Mouse (Mus musculus): ENCODE data around the gene Rfk. TPM values are rescaled to one million over a fixed set of nuclear protein-coding genes. Genes with fewer than 3 reads are reported as not detected.
A peak's percentile ranks its signal among the peaks of the same experiment; 100 is the strongest.

Gene Rfk
- polyA plus RNA-seq, 1 experiment from 2014 or later, result 88.3 TPM

DNA sequence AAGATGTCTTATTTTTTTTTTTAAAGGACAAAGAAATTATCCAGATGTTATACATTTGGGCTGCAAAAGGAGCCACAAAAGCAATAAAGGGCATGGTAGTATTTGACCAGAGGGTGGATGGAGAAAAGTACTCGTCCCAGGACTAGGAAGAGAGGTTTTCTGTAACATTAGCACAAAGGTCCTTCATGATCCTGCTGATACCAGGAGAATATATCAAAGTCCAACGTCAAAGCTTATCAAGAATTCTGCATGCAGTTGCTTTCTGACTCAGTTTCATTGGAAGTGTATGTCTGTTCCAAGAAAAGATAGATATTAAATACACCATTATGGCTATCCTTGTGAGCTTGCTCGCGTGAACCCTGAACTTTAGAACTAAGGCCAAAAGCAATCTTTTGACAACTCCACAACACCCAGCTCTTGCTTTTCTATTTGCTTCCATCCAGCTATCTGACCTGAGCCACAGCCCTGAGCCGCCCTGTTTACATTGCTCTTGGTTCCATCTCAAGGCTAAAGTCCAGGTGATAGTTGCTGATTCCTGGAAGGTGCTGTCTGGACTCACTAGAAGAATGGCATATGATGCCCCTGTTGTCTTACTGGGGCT, 16.7 kb downstream of the Rfk start:
- Histone ChIP-seq H3K27me3 (replicated peaks; ENCODE audit: control insufficient read depth, insufficient read depth, low read length) (no peaks in the 10 kb centered on the region), H3K36me3 (ENCODE audit: control insufficient read depth, insufficient read depth, low read length) (no peaks in the 10 kb centered on the region), H3K4me2 (no peak overlapping the region), H3K4me1 (replicated peaks; ENCODE audit: control insufficient read depth, insufficient read depth, low read length) (no peaks in the 10 kb centered on the region), H3K9ac (ENCODE audit: low read depth, low read length) (no peak overlapping the region), H3K27ac (ENCODE audit: low read depth, low read length) (no peak overlapping the region), H3K4me3 (ENCODE audit: low read depth, low read length) (no peak overlapping the region), H3K9me3 (ENCODE audit: control insufficient read depth, low read length) (no peaks in the 10 kb centered on the region)
- 54% methylated on average over 5 of the region's 5 CpGs for WGBS
- no peak for DNase-seq (ENCODE audit: low spot score)
- peak; percentile 67 for ATAC-seq (replicated peaks; ENCODE audit: low FRiP score)

DNA sequence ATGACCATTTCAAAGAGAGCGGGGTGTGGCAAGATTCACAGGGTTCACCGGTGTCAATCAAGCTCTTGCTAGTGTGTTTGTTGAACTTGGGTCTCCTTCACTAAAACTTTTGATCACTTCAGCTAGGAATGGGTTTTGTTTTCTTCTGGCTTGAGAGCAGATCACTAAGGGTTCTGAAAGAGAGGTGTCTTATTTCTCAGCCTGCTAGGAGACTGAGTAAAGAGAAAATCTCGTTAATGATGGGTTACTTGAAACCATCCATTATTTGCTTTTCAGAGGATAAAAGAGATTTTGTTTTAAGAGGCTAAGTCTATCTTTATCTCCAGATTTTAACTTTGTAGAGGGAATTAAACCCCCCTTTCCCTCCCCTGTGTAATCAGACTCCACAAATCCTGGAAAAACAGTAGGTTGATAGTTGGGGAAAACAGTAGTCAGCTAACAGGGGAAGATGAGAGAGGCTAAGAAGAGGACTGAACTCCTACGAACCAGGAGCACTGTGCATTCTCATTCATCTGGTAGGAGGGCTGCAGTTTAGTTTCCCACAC, 19.1 kb downstream of the Rfk start:
- Histone ChIP-seq H3K4me2 (no peak overlapping the region), H3K4me3 (ENCODE audit: low read depth, low read length) (no peak overlapping the region), H3K9ac (ENCODE audit: low read depth, low read length) (no peak overlapping the region), H3K27me3 (replicated peaks; ENCODE audit: control insufficient read depth, insufficient read depth, low read length) (no peaks in the 10 kb centered on the region), H3K9me3 (ENCODE audit: control insufficient read depth, low read length) (no peaks in the 10 kb centered on the region), H3K27ac (ENCODE audit: low read depth, low read length) (no peak overlapping the region), H3K36me3 (ENCODE audit: control insufficient read depth, insufficient read depth, low read length) (no peaks in the 10 kb centered on the region), H3K4me1 (replicated peaks; ENCODE audit: control insufficient read depth, insufficient read depth, low read length) (no peaks in the 10 kb centered on the region)
- WGBS, result 67% methylated on average over 4 of the region's 4 CpGs
- no peak for ATAC-seq (replicated peaks; ENCODE audit: low FRiP score)
- no peak for DNase-seq (ENCODE audit: low spot score)

DNA sequence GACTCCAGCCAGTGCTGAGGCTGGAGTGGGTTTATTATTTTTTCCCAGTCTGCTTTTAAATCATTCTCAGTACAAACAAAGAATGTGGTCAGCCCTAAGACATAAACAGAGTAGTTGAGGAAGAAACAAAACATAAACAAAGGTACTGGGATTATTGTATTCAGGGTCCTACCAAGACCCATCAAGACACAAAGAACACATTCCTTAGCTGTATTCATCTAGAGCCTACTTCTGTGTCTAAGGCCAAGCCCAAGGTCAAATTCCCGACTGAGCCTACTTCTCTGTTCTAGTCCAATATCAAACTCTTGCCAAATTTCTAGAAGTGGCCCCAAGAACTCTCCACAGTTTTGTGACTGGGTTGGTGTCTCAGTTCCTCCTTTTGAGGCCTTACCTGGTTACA, 24.0 kb downstream of the Rfk start:
- H3K36me3 ChIP-seq (ENCODE audit: control insufficient read depth, insufficient read depth, low read length), result no peaks in the 10 kb centered on the region
- H3K9me3 ChIP-seq (ENCODE audit: control insufficient read depth, low read length), result no peaks in the 10 kb centered on the region
- no peaks in the 10 kb centered on the region for H3K27me3 ChIP-seq (replicated peaks; ENCODE audit: control insufficient read depth, insufficient read depth, low read length)

DNA sequence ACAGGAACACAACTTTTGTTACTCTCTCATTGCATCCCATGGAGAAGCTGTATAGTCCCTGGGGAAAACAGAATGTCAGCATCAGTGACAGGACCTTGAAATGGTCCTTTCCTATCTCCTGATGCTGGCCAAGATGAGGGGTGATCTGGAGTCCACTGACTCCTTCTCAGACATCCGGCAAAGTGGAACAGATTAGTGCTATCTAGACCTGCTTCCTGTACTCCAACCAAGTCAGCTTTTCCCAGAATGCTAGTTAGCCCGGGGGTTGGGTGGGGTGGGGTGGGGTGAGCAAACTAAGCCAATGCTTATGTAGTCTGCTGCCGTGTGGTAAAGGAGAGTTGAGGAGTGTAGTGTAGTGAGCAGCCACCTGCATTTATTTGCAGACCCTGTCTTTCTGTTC, 29.5 kb downstream of the Rfk start:
- no peaks in the 10 kb centered on the region for H3K27me3 ChIP-seq (replicated peaks; ENCODE audit: control insufficient read depth, insufficient read depth, low read length)
- no peak for ATAC-seq (replicated peaks; ENCODE audit: low FRiP score)
- no peak overlapping the region for H3K9ac ChIP-seq (ENCODE audit: low read depth, low read length)
- no peak for DNase-seq (ENCODE audit: low spot score)
- H3K27ac ChIP-seq (ENCODE audit: low read depth, low read length), result no peak overlapping the region
- no peaks in the 10 kb centered on the region for H3K36me3 ChIP-seq (ENCODE audit: control insufficient read depth, insufficient read depth, low read length)
- no peak overlapping the region for H3K4me2 ChIP-seq
- H3K9me3 ChIP-seq (ENCODE audit: control insufficient read depth, low read length), result no peaks in the 10 kb centered on the region
- H3K4me3 ChIP-seq (ENCODE audit: low read depth, low read length), result no peak overlapping the region
- H3K4me1 ChIP-seq (replicated peaks; ENCODE audit: control insufficient read depth, insufficient read depth, low read length), result no peaks in the 10 kb centered on the region
- 37% methylated on average over 3 of the region's 3 CpGs for WGBS

More for the DNA sequence above, 24.0 kb downstream of the Rfk start:
- Histone ChIP-seq H3K4me1 (replicated peaks; ENCODE audit: control insufficient read depth, insufficient read depth, low read length) (no peaks in the 10 kb centered on the region), H3K9ac (ENCODE audit: low read depth, low read length) (no peak overlapping the region), H3K4me2 (no peak overlapping the region), H3K4me3 (ENCODE audit: low read depth, low read length) (no peak overlapping the region), H3K27ac (ENCODE audit: low read depth, low read length) (no peak overlapping the region)
- 70% methylated on average over 1 of the region's 1 CpGs for WGBS
- DNase-seq (ENCODE audit: low spot score), result no peak
- ATAC-seq (replicated peaks; ENCODE audit: low FRiP score), result no peak

DNA sequence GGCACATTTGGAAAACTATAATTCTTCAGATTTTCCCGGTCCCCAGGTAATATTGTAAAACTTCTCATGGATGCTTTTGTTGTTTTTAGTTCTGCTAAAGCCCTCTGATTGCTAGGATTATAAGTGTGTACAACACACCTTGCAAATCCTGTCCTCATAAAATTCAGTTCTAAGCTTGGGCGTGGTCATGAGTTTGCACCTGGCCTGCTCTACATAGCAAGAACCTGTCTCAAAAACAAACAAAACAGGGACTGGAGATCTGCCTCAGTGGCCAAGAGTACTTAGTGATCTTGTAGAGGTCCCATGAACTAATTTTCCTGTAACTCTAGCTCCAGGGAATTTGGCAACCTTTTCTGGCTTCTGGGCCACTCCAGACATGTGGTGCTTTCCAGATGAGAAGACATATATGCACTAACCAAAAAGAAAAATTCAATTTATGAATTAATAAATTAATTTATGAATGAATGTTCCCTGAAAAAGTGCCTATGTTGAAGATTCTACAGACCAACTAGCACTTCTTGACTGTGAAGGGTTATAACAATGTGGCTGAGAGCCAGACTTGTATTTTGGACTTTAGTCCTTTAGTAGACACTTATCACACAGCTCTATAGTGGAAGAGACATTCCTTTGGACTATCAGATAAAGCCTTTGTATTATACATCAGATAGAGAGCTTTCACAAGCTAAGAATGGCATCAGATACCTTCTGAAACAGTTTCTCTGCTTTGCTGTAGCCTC, 34.1 kb downstream of the Rfk start:
- ATAC-seq (replicated peaks; ENCODE audit: low FRiP score) (no peak), DNase-seq (ENCODE audit: low spot score) (no peak)
- WGBS, result 84% methylated on average over 2 of the region's 2 CpGs
- H3K9me3 ChIP-seq (ENCODE audit: control insufficient read depth, low read length), result no peaks in the 10 kb centered on the region
- no peaks in the 10 kb centered on the region for H3K27me3 ChIP-seq (replicated peaks; ENCODE audit: control insufficient read depth, insufficient read depth, low read length)
- no peak overlapping the region for H3K27ac ChIP-seq (ENCODE audit: low read depth, low read length)
- no peaks in the 10 kb centered on the region for H3K4me1 ChIP-seq (replicated peaks; ENCODE audit: control insufficient read depth, insufficient read depth, low read length)
- H3K36me3 ChIP-seq (ENCODE audit: control insufficient read depth, insufficient read depth, low read length), result no peaks in the 10 kb centered on the region
- no peak overlapping the region for H3K4me3 ChIP-seq (ENCODE audit: low read depth, low read length)
- H3K9ac ChIP-seq (ENCODE audit: low read depth, low read length), result no peak overlapping the region
- no peak overlapping the region for H3K4me2 ChIP-seq

DNA sequence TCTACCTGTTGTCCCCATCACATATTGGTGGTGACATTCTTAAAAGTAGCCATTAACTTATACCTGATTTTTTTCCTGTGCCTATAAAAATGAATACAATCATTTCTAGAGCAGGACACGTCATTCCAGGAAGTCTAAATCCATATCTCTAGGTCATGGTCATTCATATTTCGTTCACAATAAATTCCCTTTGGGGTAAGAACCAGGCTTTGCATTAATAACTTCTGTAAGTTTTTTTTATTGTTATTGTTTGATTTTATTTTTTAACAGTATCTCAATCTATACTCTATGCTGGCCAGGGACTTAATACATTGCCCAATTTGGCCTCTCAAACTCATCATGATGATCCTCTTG, 34.7 kb downstream of the Rfk start:
- Histone ChIP-seq H3K4me2 (no peak overlapping the region), H3K9me3 (ENCODE audit: control insufficient read depth, low read length) (no peaks in the 10 kb centered on the region), H3K4me3 (ENCODE audit: low read depth, low read length) (no peak overlapping the region), H3K27me3 (replicated peaks; ENCODE audit: control insufficient read depth, insufficient read depth, low read length) (no peaks in the 10 kb centered on the region), H3K4me1 (replicated peaks; ENCODE audit: control insufficient read depth, insufficient read depth, low read length) (no peaks in the 10 kb centered on the region), H3K27ac (ENCODE audit: low read depth, low read length) (no peak overlapping the region), H3K36me3 (ENCODE audit: control insufficient read depth, insufficient read depth, low read length) (no peaks in the 10 kb centered on the region), H3K9ac (ENCODE audit: low read depth, low read length) (no peak overlapping the region)
- ATAC-seq (replicated peaks; ENCODE audit: low FRiP score), result no peak
- no peak for DNase-seq (ENCODE audit: low spot score)
- WGBS, result 71% methylated on average over 2 of the region's 2 CpGs

DNA sequence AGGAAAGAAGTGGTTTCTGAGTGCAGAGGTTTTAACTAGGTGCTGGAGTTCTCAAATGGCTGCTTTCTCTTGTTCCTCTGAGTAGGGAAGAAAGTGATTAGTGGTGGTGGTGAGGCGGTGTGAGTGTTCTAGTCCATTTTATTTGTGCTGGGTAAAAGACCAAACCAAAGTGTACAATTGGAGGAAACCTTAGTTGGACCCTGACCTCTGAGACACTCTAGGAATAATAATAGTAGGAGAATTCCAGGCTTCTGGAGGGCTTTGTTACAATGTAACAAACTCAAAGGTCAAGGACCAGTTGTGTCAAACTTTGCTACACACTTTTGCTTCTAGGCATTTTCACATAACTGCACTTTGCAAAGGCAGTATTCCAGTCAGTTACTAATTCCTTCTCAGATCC, 42.8 kb downstream of the Rfk start:
- H3K27me3 ChIP-seq (replicated peaks; ENCODE audit: control insufficient read depth, insufficient read depth, low read length), result no peaks in the 10 kb centered on the region
- WGBS, result 79% methylated on average over 1 of the region's 1 CpGs
- no peak for DNase-seq (ENCODE audit: low spot score)
- no peak overlapping the region for H3K4me3 ChIP-seq (ENCODE audit: low read depth, low read length)
- H3K9ac ChIP-seq (ENCODE audit: low read depth, low read length), result no peak overlapping the region
- H3K4me2 ChIP-seq, result no peak overlapping the region
- no peaks in the 10 kb centered on the region for H3K4me1 ChIP-seq (replicated peaks; ENCODE audit: control insufficient read depth, insufficient read depth, low read length)
- H3K27ac ChIP-seq (ENCODE audit: low read depth, low read length), result no peak overlapping the region
- no peak for ATAC-seq (replicated peaks; ENCODE audit: low FRiP score)
- H3K9me3 ChIP-seq (ENCODE audit: control insufficient read depth, low read length), result no peaks in the 10 kb centered on the region
- no peaks in the 10 kb centered on the region for H3K36me3 ChIP-seq (ENCODE audit: control insufficient read depth, insufficient read depth, low read length)

DNA sequence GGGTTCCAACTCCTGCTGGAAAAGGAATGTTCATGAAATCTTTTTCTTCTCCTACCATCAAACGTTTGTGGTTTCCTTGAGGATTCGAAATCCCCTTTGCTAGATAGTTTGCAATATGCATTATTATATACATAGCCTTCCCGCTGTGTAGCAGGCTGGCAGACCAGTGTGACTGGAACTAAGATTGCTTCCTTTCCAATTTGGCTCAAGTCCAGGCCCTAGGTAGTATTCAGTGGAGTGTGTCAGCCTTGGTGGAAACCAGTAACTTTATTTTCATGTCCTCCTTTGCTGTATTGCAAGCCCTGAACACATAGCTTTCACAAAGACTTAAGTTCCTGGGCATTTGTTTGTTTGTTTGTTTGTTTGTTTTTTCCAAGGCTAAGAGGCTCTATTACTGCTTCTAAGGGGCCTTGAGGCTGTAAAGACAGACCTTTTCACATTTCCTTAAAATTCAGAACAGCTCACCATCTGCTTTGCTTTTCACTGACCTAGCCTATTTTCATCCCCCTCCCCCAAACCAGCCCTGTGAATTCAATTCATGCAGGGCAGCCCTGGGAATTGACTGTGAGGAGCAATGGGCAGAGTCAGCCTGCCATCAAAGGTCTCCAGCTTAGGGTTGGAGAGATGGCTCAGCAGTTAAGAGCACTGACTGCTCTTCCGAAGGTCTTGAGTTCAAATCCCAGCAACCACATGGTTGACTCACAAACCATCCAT, 45.8 kb downstream of the Rfk start:
- 78% methylated on average over 4 of the region's 4 CpGs for WGBS
- no peak overlapping the region for H3K4me2 ChIP-seq
- no peaks in the 10 kb centered on the region for H3K9me3 ChIP-seq (ENCODE audit: control insufficient read depth, low read length)
- ATAC-seq (replicated peaks; ENCODE audit: low FRiP score), result no peak
- H3K27ac ChIP-seq (ENCODE audit: low read depth, low read length), result no peak overlapping the region
- H3K27me3 ChIP-seq (replicated peaks; ENCODE audit: control insufficient read depth, insufficient read depth, low read length), result no peaks in the 10 kb centered on the region
- no peaks in the 10 kb centered on the region for H3K4me1 ChIP-seq (replicated peaks; ENCODE audit: control insufficient read depth, insufficient read depth, low read length)
- no peak overlapping the region for H3K9ac ChIP-seq (ENCODE audit: low read depth, low read length)
- no peak overlapping the region for H3K4me3 ChIP-seq (ENCODE audit: low read depth, low read length)
- DNase-seq (ENCODE audit: low spot score), result no peak
- no peaks in the 10 kb centered on the region for H3K36me3 ChIP-seq (ENCODE audit: control insufficient read depth, insufficient read depth, low read length)

Data from liver, embryonic 11.5 days (tissue).